Mouse (Mus musculus) thymus, adult 2 months (tissue): Measurements from ENCODE around the gene Ube2b. TPM values are rescaled to one million over a fixed set of nuclear protein-coding genes. Genes with fewer than 3 reads are reported as not detected.

Experiments
- DNase-seq: peaks from one replicate; pipeline ENCODE4 v3.0.0; 2021
- H3K27ac ChIP-seq: fragments of 200-500 bp; 2 replicates; pipeline ENCODE4 v1.5.1; 2012; ENCODE audit warnings: low read length, control low read depth; ENCODE audit not compliant: control insufficient read depth, insufficient read depth
- H3K27me3 ChIP-seq: fragments of 200-500 bp; 2 replicates; pipeline ENCODE4 v1.6.1; 2012; ENCODE audit warnings: mild to moderate bottlenecking, low read length, moderate library complexity, mixed read lengths; ENCODE audit not compliant: control insufficient read depth, insufficient read depth
- H3K36me3 ChIP-seq: fragments of 200-500 bp; 2 replicates; pipeline ENCODE4 v1.6.1; 2012; ENCODE audit warnings: mild to moderate bottlenecking, low read length, moderate library complexity; ENCODE audit not compliant: control insufficient read depth, insufficient read depth
- H3K4me1 ChIP-seq: fragments of 200-500 bp; replicated peaks from 2 replicates; pipeline ENCODE4 v1.6.1; 2012; ENCODE audit warnings: low read length; ENCODE audit not compliant: control insufficient read depth, insufficient read depth
- H3K4me3 ChIP-seq: fragments of 200-500 bp; 2 replicates; pipeline ENCODE4 v1.5.1; 2012; ENCODE audit warnings: mild to moderate bottlenecking, low read length, control low read depth, moderate library complexity; ENCODE audit not compliant: control insufficient read depth, insufficient read depth
- CTCF ChIP-seq: fragments of 200-500 bp; IDR thresholded peaks from 2 replicates; pipeline ENCODE4 v1.5.1; 2012; ENCODE audit warnings: mild to moderate bottlenecking, control low read depth, low read length, moderate library complexity, borderline replicate concordance; ENCODE audit not compliant: control insufficient read depth, poor library complexity, insufficient read depth; ENCODE audit errors: extremely low read depth
- POLR2A ChIP-seq: fragments of 200-500 bp; IDR thresholded peaks from 2 replicates; pipeline ENCODE4 v1.6.1; 2012; ENCODE audit warnings: mild to moderate bottlenecking, low read length, control low read depth, moderate library complexity; ENCODE audit not compliant: control insufficient read depth, poor library complexity, insufficient read depth; ENCODE audit errors: extremely low read depth
- WGBS: fragments of 180-500 bp; shearing (Covaris S2); methylation state at CpG from one replicate; pipeline ENCODE4 v1.1.7; 2018; 5-methylcytosine and 5-hydroxymethylcytosine counted together
- polyA plus RNA-seq: library from polyadenylated mRNA; depleted of rRNA; stranded (reverse); fragments of >200 nt; gene quantifications from 2 replicates; pipeline ENCODE4 v1.2.3, GENCODE M21; 2012

Gene Ube2b
- polyA plus RNA-seq, 1 experiment: 72.5 TPM

DNA sequence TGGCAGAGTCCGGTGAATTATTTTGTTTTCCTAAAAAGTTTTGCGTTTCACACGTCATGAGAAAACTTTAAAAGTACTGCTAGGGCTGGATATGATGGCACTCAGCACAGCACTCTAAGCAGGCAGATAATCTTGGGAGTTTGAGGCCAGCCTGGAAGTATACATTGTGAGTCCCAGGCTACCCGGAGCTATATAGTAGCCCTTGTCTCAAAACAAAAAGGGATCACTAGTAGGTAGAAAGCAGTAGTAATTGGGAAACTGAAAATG lies 2.9 kb upstream of the Ube2b start:
- Histone ChIP-seq H3K27ac (peak overlapping the region; percentile 86), H3K4me3 (no peak overlapping the region), H3K4me1 (peaks cover 3% of the 10 kb centered on the region), H3K36me3 (no peaks in the 10 kb centered on the region), H3K27me3 (no peaks in the 10 kb centered on the region)
- TF ChIP-seq CTCF (no peak), POLR2A (no peak)
- WGBS: 25% methylated on average over 4 of the region's 4 CpGs
- DNase-seq: no peak

DNA sequence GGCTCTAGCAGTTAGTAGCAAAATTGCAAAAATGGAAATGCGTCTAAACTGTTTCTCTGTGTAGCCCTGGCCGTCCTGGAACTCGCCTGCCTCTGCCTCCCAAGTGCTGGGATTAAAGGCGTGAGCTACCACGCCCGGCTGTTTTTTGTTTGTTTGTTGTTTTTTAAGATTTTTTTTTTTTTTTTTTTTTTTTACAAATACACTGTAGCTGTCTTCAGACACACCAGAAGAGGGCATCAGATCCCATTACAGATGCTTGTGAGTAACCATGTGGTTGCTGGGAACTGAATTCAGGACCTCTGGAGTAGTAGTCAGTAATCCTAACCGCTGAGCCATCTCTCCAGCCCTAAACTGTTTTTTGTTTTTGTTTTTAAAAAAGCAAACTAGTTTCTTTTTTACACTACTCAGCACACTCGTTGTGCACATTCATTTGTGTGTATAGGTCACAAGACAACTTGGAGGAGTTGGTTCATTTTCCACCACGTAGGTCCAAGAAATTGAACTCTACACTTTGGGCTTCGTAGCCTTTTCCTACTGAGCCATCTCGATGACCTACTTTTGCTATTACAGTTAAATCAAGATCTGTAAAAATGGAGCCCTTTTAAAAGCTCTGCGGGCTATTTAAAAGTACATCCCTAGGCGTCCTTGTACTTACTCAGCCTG lies 2.4 kb upstream of the Ube2b start:
- TF ChIP-seq CTCF: no peak
- Histone ChIP-seq H3K27ac (peak overlapping the region; percentile 86; the same call in 1 of the 2 replicates), H3K27me3 (no peaks in the 10 kb centered on the region), H3K4me1 (peaks cover 3% of the 10 kb centered on the region), H3K36me3 (no peaks in the 10 kb centered on the region), H3K4me3 (no peak overlapping the region)
- 81% methylated on average over 13 of the region's 13 CpGs for WGBS
- DNase-seq: no peak

DNA sequence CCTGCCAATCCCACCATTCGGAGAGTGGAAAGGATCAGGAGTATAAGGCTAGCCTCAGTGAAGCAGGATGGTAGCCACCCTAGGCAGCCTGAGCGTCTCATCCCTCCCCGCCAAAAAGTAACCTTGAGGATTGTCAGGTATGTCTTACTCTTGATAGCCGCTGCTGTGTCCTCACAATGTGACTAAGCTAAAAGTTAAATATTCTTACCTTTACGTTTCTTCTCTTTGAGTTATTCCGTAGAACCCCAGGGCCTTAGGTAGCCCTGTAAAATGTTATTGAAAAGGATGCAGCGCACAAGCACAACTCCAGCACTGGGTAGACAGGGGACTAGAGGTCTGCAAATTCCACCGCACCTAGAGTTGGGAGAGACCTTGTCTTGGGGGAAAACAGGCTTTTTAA lies 1.3 kb upstream of the Ube2b start:
- DNase-seq: no peak
- Histone ChIP-seq H3K27me3 (no peaks in the 10 kb centered on the region), H3K4me1 (peaks cover 3% of the 10 kb centered on the region), H3K4me3 (no peak overlapping the region), H3K36me3 (peaks cover 10% of the 10 kb centered on the region), H3K27ac (no peak overlapping the region)
- TF ChIP-seq CTCF (no peak), POLR2A (no peak)
- 98% methylated on average over 8 of the region's 8 CpGs for WGBS

DNA sequence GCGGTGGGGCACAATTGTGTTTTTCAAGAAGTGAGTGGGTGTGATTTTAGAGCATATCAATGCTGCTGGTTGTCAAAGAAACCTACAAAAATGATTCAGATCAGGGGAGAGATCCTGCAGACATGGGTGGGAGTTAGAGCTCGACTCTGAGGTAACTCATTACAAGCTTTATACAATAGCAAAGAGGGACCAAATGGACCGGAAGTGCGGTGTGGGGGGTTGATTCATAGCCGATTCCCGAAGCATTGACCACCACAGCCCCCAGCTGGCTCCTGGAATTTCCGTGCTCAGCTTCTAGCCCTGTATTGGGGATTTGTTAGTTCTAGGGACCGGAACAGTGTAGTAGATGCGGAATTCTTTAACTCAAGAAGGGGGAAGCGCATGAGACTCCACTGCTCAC lies 779 bp upstream of the Ube2b start:
- H3K36me3 ChIP-seq: peaks cover 12% of the 10 kb centered on the region
- WGBS: 84% methylated on average over 10 of the region's 10 CpGs
- no peak overlapping the region for H3K27ac ChIP-seq
- peaks cover 3% of the 10 kb centered on the region for H3K4me1 ChIP-seq
- H3K4me3 ChIP-seq: no peak overlapping the region
- DNase-seq: no peak
- H3K27me3 ChIP-seq: no peaks in the 10 kb centered on the region
- TF ChIP-seq CTCF: no peak
- TF ChIP-seq POLR2A: no peak

DNA sequence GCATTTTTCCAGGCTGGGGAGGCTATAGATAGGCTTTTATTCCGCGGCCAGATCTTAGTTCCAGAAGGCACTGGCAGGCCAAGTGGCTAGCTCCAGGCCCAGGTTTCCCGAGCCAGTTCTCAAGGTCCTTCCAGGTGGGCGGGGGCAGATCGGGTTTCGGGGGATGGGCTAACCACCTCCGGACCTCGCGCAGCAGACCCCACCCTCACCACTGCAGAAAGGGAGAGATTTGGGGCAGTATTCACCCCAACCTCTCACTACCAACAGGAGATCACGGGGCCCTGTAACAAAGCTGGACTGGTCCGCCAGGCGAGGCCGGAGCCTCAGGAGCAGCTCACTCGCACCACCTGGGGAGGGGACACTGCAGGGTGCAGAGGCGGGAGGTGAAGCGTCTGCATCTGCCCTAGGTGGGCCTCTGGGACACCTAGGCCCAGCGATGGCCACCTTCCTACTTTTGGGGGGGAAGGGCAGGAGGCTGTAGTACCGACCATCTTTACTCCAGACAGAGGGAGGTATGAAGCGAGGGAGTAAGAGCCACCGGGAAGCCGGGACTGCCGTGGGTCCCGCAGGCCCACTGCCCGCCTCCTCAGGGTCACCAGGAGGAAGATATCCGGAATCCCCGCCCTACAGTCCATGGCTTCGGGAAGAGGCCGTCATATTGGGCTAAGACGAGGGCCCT lies 812 bp downstream of the Ube2b start:
- Histone ChIP-seq H3K4me1 (peaks cover 3% of the 10 kb centered on the region), H3K27me3 (no peaks in the 10 kb centered on the region), H3K4me3 (peak overlapping the region; percentile 95), H3K27ac (peak overlapping the region; percentile 49), H3K36me3 (peaks cover 28% of the 10 kb centered on the region)
- under 1% methylated on average over 29 of the region's 29 CpGs for WGBS
- TF ChIP-seq CTCF (no peak), POLR2A (no peak)
- DNase-seq: peak; percentile 38

DNA sequence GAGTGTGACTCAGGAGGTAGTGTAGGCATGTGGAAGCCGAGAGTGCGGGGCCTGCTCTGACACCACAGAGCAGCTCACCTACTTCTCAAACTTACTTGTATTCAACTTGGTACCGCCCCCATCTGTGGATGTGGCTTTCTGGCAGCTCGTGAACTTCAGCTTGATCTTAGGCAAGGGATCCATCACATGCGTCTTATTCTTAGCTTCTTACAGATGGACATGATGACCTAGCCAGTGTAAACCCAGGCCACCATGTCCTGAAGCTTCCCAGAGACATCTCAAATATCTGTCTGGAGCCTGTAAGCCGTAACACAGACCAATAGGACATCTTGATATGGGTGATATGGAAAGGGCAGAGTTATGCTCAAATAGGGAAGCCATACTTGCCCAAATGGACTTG lies 28.9 kb downstream of the Ube2b start:
- H3K4me1 ChIP-seq: peaks cover 15% of the 10 kb centered on the region
- H3K27ac ChIP-seq: no peak overlapping the region
- peaks cover 65% of the 10 kb centered on the region for H3K36me3 ChIP-seq
- 96% methylated on average over 6 of the region's 6 CpGs for WGBS
- DNase-seq: no peak
- TF ChIP-seq POLR2A: no peak
- no peak for TF ChIP-seq CTCF
- H3K4me3 ChIP-seq: no peak overlapping the region
- H3K27me3 ChIP-seq: no peaks in the 10 kb centered on the region
